Mouse (Mus musculus) myocyte (in vitro differentiated cells): Measurements from ENCODE around the gene Ccdc157. TPM values are rescaled to one million over a fixed set of nuclear protein-coding genes. Genes with fewer than 3 reads are reported as not detected.

Source experiments
- H3K27me3 ChIP-seq: one replicate; pipeline ENCODE4 v1.6.1; 2011; ENCODE audit not compliant: control insufficient read depth, insufficient read depth, insufficient read length
- H3K36me3 ChIP-seq: one replicate; pipeline ENCODE4 v1.6.1; 2011; ENCODE audit not compliant: control insufficient read depth, insufficient read depth
- H3K4me2 ChIP-seq: one replicate; pipeline ENCODE4 v1.6.1; 2011; ENCODE audit warnings: low read depth, control low read depth
- H3K4me3 ChIP-seq: one replicate; pipeline ENCODE4 v1.5.1; 2011; ENCODE audit warnings: mild to moderate bottlenecking, control low read depth, moderate library complexity
- H3K79me2 ChIP-seq: one replicate; pipeline ENCODE4 v1.6.1; 2011; ENCODE audit not compliant: control insufficient read depth, insufficient read depth
- H3ac ChIP-seq: one replicate; pipeline ENCODE4 v1.6.1; 2011; ENCODE audit not compliant: control insufficient read depth, insufficient read length
- CEBPB ChIP-seq: IDR thresholded peaks from 2 replicates; pipeline ENCODE4 v1.6.1; 2011; ENCODE audit warnings: mild to moderate bottlenecking, moderate library complexity; ENCODE audit not compliant: poor library complexity, insufficient read depth, severe bottlenecking
- E2F4 ChIP-seq: IDR thresholded peaks from one replicate; pipeline ENCODE4 v1.6.1; 2011; ENCODE audit warnings: mild to moderate bottlenecking, control low read depth, moderate library complexity; ENCODE audit not compliant: insufficient read depth
- MAX ChIP-seq: IDR thresholded peaks from one replicate; pipeline ENCODE4 v1.6.1; 2011; ENCODE audit warnings: low read depth, mild to moderate bottlenecking, control low read depth
- MYOD1 ChIP-seq, 3 experiments: IDR thresholded peaks; one replicate each; pipeline ENCODE4 v1.6.1; 2011; ENCODE audit warnings: control low read depth in 2 of 3, low read depth in 2 of 3, mild to moderate bottlenecking in 2 of 3, moderate library complexity in 1 of 3; ENCODE audit not compliant: insufficient read length in 2 of 3, control insufficient read depth in 1 of 3
- MYOG ChIP-seq, 3 experiments: IDR thresholded peaks; one replicate each; pipeline ENCODE4 v1.6.1; 2011; ENCODE audit warnings: control low read depth in 2 of 3, low read depth in 2 of 3, mild to moderate bottlenecking in 2 of 3; ENCODE audit not compliant: insufficient read length in 2 of 3, control insufficient read depth in 1 of 3, insufficient read depth in 1 of 3
- POLR2A ChIP-seq: IDR thresholded peaks from one replicate; pipeline ENCODE4 v1.6.1; 2011; ENCODE audit warnings: low read depth, mild to moderate bottlenecking, control low read depth, moderate library complexity; ENCODE audit not compliant: insufficient read length
- POLR2AphosphoS2 ChIP-seq: IDR thresholded peaks from one replicate; pipeline ENCODE4 v1.6.1; 2011; ENCODE audit warnings: low read depth, control low read depth; ENCODE audit not compliant: insufficient read length
- REST ChIP-seq: IDR thresholded peaks from one replicate; pipeline ENCODE4 v1.6.1; 2011; ENCODE audit warnings: mild to moderate bottlenecking, control low read depth, moderate library complexity; ENCODE audit not compliant: insufficient read depth, insufficient read length
- SRF ChIP-seq: IDR thresholded peaks from one replicate; pipeline ENCODE4 v1.6.1; 2011; ENCODE audit warnings: low read depth; ENCODE audit not compliant: control insufficient read depth, insufficient read length
- TCF12 ChIP-seq: IDR thresholded peaks from one replicate; pipeline ENCODE4 v1.6.1; 2011; ENCODE audit warnings: mild to moderate bottlenecking, control low read depth; ENCODE audit not compliant: poor library complexity, insufficient read depth, severe bottlenecking
- TCF3 ChIP-seq: IDR thresholded peaks from one replicate; pipeline ENCODE4 v1.6.1; 2011; ENCODE audit warnings: low read depth, control low read depth; ENCODE audit not compliant: insufficient read length
- USF1 ChIP-seq: IDR thresholded peaks from one replicate; pipeline ENCODE4 v1.6.1; 2011; ENCODE audit warnings: low read depth, mild to moderate bottlenecking, control low read depth, moderate library complexity
- polyA plus RNA-seq: library from polyadenylated mRNA; unstranded; fragments of >200 nt; fragmentation: generic; extraction: Trizol; gene quantifications from one replicate; pipeline ENCODE4 v1.2.1, GENCODE M21; 2012; ENCODE audit warnings: missing spikeins

Ccdc157 gene
- polyA plus RNA-seq, 1 experiment = 5.6 TPM

- H3ac ChIP-seq = no peak overlapping the region
- no peaks in the 10 kb centered on the region for H3K27me3 ChIP-seq
- no peaks in the 10 kb centered on the region for H3K36me3 ChIP-seq
- H3K4me3 ChIP-seq = no peak overlapping the region
- no peaks in the 10 kb centered on the region for H3K79me2 ChIP-seq
- no peak overlapping the region for H3K4me2 ChIP-seq
- TF ChIP-seq CEBPB (no peak), TCF3 (no peak), MYOD1 (IDR thresholded peaks at IDR 0.05; ENCODE audit: control insufficient read depth in 1 of 3, insufficient read length in 2 of 3, low read depth in 2 of 3) (no peak), USF1 (no peak), REST (no peak), POLR2A (no peak), E2F4 (no peak), MYOG (IDR thresholded peaks at IDR 0.05; ENCODE audit: control insufficient read depth in 1 of 3, insufficient read depth in 1 of 3, insufficient read length in 2 of 3, low read depth in 2 of 3) (no peak), SRF (no peak)
Measured at GRCm38 (mm10) chr11:4098120-4098519, 62.0 kb downstream of the Ccdc157 start.

GRCm38 (mm10) chr11:4097091-4097621 lies 62.9 kb downstream of the Ccdc157 start:
- H3K27me3 ChIP-seq = no peaks in the 10 kb centered on the region
- peak overlapping the region; percentile 10 for H3ac ChIP-seq
- peak overlapping the region; percentile 38 for H3K4me3 ChIP-seq
- no peaks in the 10 kb centered on the region for H3K79me2 ChIP-seq
- H3K36me3 ChIP-seq = no peaks in the 10 kb centered on the region
- H3K4me2 ChIP-seq = peak overlapping the region; percentile 99
- TF ChIP-seq POLR2A (peak; percentile 26), MYOD1 (IDR thresholded peaks at IDR 0.05; ENCODE audit: control insufficient read depth in 1 of 3, insufficient read length in 2 of 3, low read depth in 2 of 3) (no peak)

GRCm38 (mm10) chr11:4096054-4096984 lies 63.8 kb downstream of the Ccdc157 start:
- Histone ChIP-seq H3K36me3 (no peaks in the 10 kb centered on the region), H3K4me3 (peak overlapping the region; percentile 38), H3K4me2 (peak overlapping the region; percentile 99), H3K27me3 (no peaks in the 10 kb centered on the region), H3ac (peak overlapping the region; percentile 10), H3K79me2 (no peaks in the 10 kb centered on the region)
- TF ChIP-seq MAX (no peak), TCF3 (no peak), E2F4 (peak; percentile 47), REST (peak; percentile 12), TCF12 (no peak), SRF (peak; percentile 40), POLR2AphosphoS2 (peak; percentile 97), USF1 (peak; percentile 96), CEBPB (no peak), MYOG (IDR thresholded peaks at IDR 0.05; ENCODE audit: control insufficient read depth in 1 of 3, insufficient read depth in 1 of 3, insufficient read length in 2 of 3, low read depth in 2 of 3) (no peak), POLR2A (peak; percentile 86)

- Histone ChIP-seq H3K36me3 (no peaks in the 10 kb centered on the region), H3K79me2 (no peaks in the 10 kb centered on the region), H3K4me3 (peak within 1 kb of the TSS; percentile 38), H3K27me3 (no peaks in the 10 kb centered on the region), H3K4me2 (peak within 1 kb of the TSS; percentile 70), H3ac (peak within 1 kb of the TSS; percentile 28)
- TF ChIP-seq REST (no peak), SRF (no peak), CEBPB (no peak), TCF12 (no peak), USF1 (no peak), POLR2AphosphoS2 (no peak), POLR2A (no peak), MYOD1 (IDR thresholded peaks at IDR 0.05; ENCODE audit: control insufficient read depth in 1 of 3, insufficient read length in 2 of 3, low read depth in 2 of 3) (no peak), MAX (no peak), MYOG (IDR thresholded peaks at IDR 0.05; ENCODE audit: control insufficient read depth in 1 of 3, insufficient read depth in 1 of 3, insufficient read length in 2 of 3, low read depth in 2 of 3) (no peak), E2F4 (no peak), TCF3 (no peak)
Measured at GRCm38 (mm10) chr11:4095171-4096053, 64.7 kb downstream of the Ccdc157 start, which contains the start of gene Mtfp1. TSS of gene Mtfp1 (minus strand) at chr11:4095445.
